21 mouse cellular contexts compared by ENCODE assay signal in genomic region chr2:128067596-128067995, GRCm38 (mm10).
"Had no signal": no experiment of that assay in that cellular context is flagged by ENCODE, and none has a peak within 500 bp of the region (broad histone marks: within the 10 kb centered on the region; RNA-seq: fewer than 3 reads in every experiment).

No protein-coding gene starts in this region.

- DNase-seq: kidney, postnatal 10 days; kidney, postnatal 36 days; layer of hippocampus, postnatal 36 days; liver; lung, adult 18-20 months; lung, postnatal 10 days; lung, postnatal 36 days; midbrain, embryonic 14.5 days; retina, postnatal 1 day; right cerebral cortex, postnatal 25 days; spleen, adult 18-20 months; thymus, postnatal 25 days had no signal

- H3K4me2 ChIP-seq: kidney, embryonic 15.5 days; limb, embryonic 13.5 days; liver, embryonic 12.5 days; liver, embryonic 15.5 days; lung, embryonic 15.5 days; midbrain, embryonic 11.5 days; stomach, embryonic 15.5 days had no signal

- H3K4me1 ChIP-seq: kidney, embryonic 15.5 days; liver, embryonic 12.5 days; liver, embryonic 15.5 days; lung, embryonic 15.5 days; stomach, embryonic 15.5 days had no signal

- H3K27me3 ChIP-seq: kidney, embryonic 15.5 days; limb, embryonic 13.5 days; liver, embryonic 12.5 days; liver, embryonic 15.5 days; lung, embryonic 15.5 days; stomach, embryonic 15.5 days had no signal

- H3K4me3 ChIP-seq: kidney, embryonic 15.5 days; left cerebral cortex, adult 2 months; limb, embryonic 10.5 days; limb, embryonic 13.5 days; liver, embryonic 12.5 days; liver, embryonic 15.5 days; lung, embryonic 15.5 days; stomach, embryonic 15.5 days had no signal

- H3K9me3 ChIP-seq: kidney, embryonic 15.5 days; limb, embryonic 10.5 days; limb, embryonic 13.5 days; liver, embryonic 12.5 days; liver, embryonic 15.5 days; lung, embryonic 15.5 days; stomach, embryonic 15.5 days had no signal

- H3K27ac ChIP-seq: kidney, embryonic 15.5 days; left cerebral cortex, adult 2 months; limb, embryonic 10.5 days; limb, embryonic 13.5 days; liver, embryonic 12.5 days; liver, embryonic 15.5 days; lung, embryonic 15.5 days; stomach, embryonic 15.5 days had no signal

- H3K9ac ChIP-seq: kidney, embryonic 15.5 days; limb, embryonic 13.5 days; liver, embryonic 12.5 days; liver, embryonic 15.5 days; lung, embryonic 15.5 days; stomach, embryonic 15.5 days had no signal

- ATAC-seq: liver, embryonic 12.5 days had no signal

- H3K36me3 ChIP-seq: kidney, embryonic 15.5 days; limb, embryonic 10.5 days; limb, embryonic 13.5 days; liver, embryonic 12.5 days; liver, embryonic 15.5 days; lung, embryonic 15.5 days; stomach, embryonic 15.5 days had no signal
